Mouse (Mus musculus) stomach, adult 2 months (tissue): Measurements from ENCODE around the gene Smarca4. TPM values are rescaled to one million over a fixed set of nuclear protein-coding genes. Genes with fewer than 3 reads are reported as not detected.

Source experiments
- polyA plus RNA-seq: library from polyadenylated mRNA; depleted of rRNA; stranded (reverse); fragments of >200 nt; gene quantifications from 2 replicates; pipeline ENCODE4 v1.2.3, GENCODE M21; 2012; rRNA removed

The Smarca4 gene
- 17.6 and 21.7 TPM in 2 replicates for polyA plus RNA-seq

DNA sequence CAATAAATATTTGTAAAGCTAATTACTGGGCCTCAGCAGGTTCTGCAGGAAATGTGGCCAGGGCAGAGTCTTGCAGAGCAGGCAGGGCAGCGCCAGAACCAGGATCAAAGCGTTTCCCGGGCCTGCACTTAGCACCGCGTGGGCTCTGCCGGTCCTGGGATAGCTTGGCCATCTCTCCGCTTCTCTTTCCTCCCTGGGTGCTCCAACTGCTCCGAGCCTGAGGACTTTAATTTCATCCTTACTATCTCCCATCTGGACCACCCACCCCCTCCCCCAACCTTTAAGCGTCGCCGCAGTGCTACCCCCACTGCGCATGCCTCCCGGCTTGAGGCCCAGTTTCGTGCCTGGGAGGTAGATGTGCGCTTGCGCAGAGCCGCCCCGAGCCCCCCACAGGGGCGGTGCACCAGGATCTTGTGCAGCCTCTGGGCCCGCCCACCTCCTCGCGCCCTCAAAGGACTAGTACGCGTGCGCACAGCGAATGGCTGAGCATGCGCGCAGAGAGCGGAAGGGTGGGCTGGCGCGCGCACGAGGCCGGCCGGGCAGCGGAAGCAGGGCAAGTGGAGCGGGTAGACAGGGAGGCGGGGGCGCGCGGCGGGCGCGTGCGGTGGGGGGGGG is at the start of gene Smarca4:
Smarca4 (plus strand) TSS at position 553 of the 615 bp plus-strand sequence.

DNA sequence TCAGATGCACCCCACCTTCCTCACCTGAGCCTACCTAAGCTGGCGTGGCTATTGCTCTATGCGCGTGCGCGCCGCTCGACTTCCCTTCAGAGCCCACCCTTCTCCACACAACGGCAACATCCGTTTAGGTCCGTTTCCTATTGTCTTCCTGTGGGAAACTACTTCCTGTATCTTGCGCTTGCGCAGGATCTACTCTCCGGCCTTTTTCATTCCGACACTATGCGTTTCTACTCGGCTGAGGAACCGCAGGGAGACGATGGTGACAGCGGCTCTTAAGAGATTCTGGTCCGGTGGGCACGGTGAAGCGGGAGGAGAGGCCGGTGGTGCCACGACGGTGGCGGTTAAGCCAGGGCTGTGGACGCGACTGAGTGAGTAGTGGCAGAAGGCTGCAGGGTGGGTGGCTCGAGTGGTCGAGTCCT is 23.3 kb upstream of the Smarca4 start, which contains the start of the genes Timm29 and Yipf2:
Timm29 (plus strand) TSS at position 20 of the 419 bp plus-strand sequence.
Yipf2 (minus strand) TSS at position 126 of the 419 bp plus-strand sequence.

DNA sequence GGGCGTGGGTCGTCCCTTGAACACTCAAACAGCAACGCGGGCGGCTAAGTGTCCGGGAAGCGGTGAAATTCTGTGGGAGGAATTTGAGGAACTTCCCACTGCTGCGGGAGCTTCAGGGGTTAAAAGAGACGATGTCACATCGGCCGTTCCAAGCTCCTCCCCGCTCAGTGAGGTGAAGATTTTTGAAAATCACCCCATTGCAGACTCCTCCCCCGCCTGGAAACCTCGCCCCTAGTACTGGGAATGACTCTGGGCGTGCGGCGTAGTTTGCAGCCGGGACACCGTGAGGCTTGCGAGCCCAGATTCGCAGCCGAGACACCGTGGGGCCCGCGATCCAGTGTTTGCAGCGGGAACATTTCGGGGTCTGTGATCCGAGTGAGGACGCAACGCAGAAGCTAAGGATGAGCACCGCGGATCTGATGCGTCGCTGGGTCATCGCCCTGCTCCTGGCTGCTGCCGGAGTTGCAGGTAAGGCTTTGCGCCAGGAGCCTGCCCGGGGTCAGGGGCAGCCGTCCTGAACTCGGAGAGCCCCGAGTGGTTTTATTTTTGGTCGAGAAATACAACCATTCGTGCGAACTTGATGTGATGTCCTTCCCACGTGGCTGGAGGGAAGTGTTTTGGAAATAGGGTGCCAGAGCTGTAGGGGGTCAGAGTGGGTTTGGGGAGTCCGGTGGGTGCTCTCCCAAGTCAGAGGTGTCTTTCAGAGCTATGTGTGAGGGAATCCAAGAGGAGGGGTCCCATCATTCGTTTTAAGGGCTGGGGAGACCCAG is 107.6 kb downstream of the Smarca4 start, which contains the start of gene Ldlr:
Ldlr (plus strand) TSS at position 107 of the 770 bp plus-strand sequence.

Other genes with a start within 250 kb of the Smarca4 start
- gene Ilf3, start 248.3 kb upstream of the Smarca4 start, polyA plus RNA-seq: 12.5 and 13.0 TPM in 2 replicates
- gene Qtrt1, start 204.3 kb upstream of the Smarca4 start, polyA plus RNA-seq: 20.1 and 21.8 TPM in 2 replicates
- gene Dnm2, start 191.3 kb upstream of the Smarca4 start, polyA plus RNA-seq: 188 and 243 TPM in 2 replicates
- 8.8 and 13.1 TPM in 2 replicates for gene Tmed1, start 105.9 kb upstream of the Smarca4 start, polyA plus RNA-seq
- 2.5 and 2.6 TPM in 2 replicates for gene AB124611, start 90.0 kb upstream of the Smarca4 start, polyA plus RNA-seq
- gene Carm1, start 69.3 kb upstream of the Smarca4 start, polyA plus RNA-seq: 32.1 and 34.8 TPM in 2 replicates
- gene Timm29, start 23.4 kb upstream of the Smarca4 start, polyA plus RNA-seq: 9.2 and 11.1 TPM in 2 replicates
- gene Yipf2, start 23.3 kb upstream of the Smarca4 start, polyA plus RNA-seq: 29.0 and 33.8 TPM in 2 replicates
- 30.2 and 35.2 TPM in 2 replicates for gene Ldlr, start 107.3 kb downstream of the Smarca4 start, polyA plus RNA-seq
- 3.7 and 4.8 TPM in 2 replicates for gene Spc24, start 144.1 kb downstream of the Smarca4 start, polyA plus RNA-seq
- 25.1 and 27.5 TPM in 2 replicates for gene Kank2, start 182.6 kb downstream of the Smarca4 start, polyA plus RNA-seq
- 3.4 and 4.1 TPM in 2 replicates for gene Angptl8, start 219.3 kb downstream of the Smarca4 start, polyA plus RNA-seq
- gene Dock6, start 236.5 kb downstream of the Smarca4 start, polyA plus RNA-seq: 34.1 and 43.0 TPM in 2 replicates